Mouse (Mus musculus) midbrain, embryonic 11.5 days (tissue): ENCODE results near the gene Zfp991. TPM values are rescaled to one million over a fixed set of nuclear protein-coding genes. Genes with fewer than 3 reads are reported as not detected.
"Not testable (repeated sequence)": the region's sequence is repeated elsewhere in the genome, so short reads cannot be mapped to it uniquely, and the experiment has no call there.

Experiments
- ATAC-seq: fragments of 200-750 bp; cut with Nextera tagmentation; 2 replicates; pipeline ENCODE4 v1.8.0; 2017; ENCODE audit warnings: moderate TSS enrichment, moderate library complexity; ENCODE audit not compliant: low FRiP score
- DNase-seq: peaks from one replicate; pipeline ENCODE4 v3.0.0; 2015; ENCODE audit warnings: low spot score; ENCODE audit errors: missing footprints
- H3K27ac ChIP-seq: fragments of 300-500 bp; sonication (generic); 2 replicates; pipeline ENCODE4 v1.5.1; 2014; ENCODE audit warnings: low read depth, low read length
- H3K27me3 ChIP-seq: fragments of 300-500 bp; sonication (generic); 2 replicates; pipeline ENCODE4 v1.6.1; 2014; ENCODE audit warnings: mild to moderate bottlenecking, low read length, moderate library complexity, mixed read lengths; ENCODE audit not compliant: control insufficient read depth, insufficient read depth
- H3K36me3 ChIP-seq: fragments of 300-500 bp; sonication (generic); 2 replicates; pipeline ENCODE4 v1.6.1; 2014; ENCODE audit warnings: mild to moderate bottlenecking, low read length, moderate library complexity, mixed read lengths; ENCODE audit not compliant: control insufficient read depth, insufficient read depth
- H3K4me1 ChIP-seq: fragments of 300-500 bp; sonication (generic); 2 replicates; pipeline ENCODE4 v1.6.1; 2014; ENCODE audit warnings: low read length; ENCODE audit not compliant: control insufficient read depth, insufficient read depth
- H3K4me2 ChIP-seq: fragments of 300-500 bp; sonication (generic); 2 replicates; pipeline ENCODE4 v1.6.1; 2014; ENCODE audit warnings: mild to moderate bottlenecking, moderate library complexity
- H3K4me3 ChIP-seq: fragments of 300-500 bp; sonication (generic); 2 replicates; pipeline ENCODE4 v1.5.1; 2014; ENCODE audit warnings: low read depth, low read length
- H3K9ac ChIP-seq: fragments of 300-500 bp; sonication (generic); 2 replicates; pipeline ENCODE4 v1.6.1; 2014; ENCODE audit warnings: low read length
- H3K9me3 ChIP-seq: fragments of 300-500 bp; sonication (generic); 2 replicates; pipeline ENCODE4 v1.6.1; 2016; ENCODE audit warnings: low read length; ENCODE audit not compliant: control insufficient read depth
- WGBS: fragments of 180-500 bp; shearing (Covaris S2); extraction: QIAGEN DNeasy Blood & Tissue Kit; methylation state at CpG from one replicate; pipeline ENCODE4 v1.1.7; 2014; 5-methylcytosine and 5-hydroxymethylcytosine counted together
- polyA plus RNA-seq: library from polyadenylated mRNA; unstranded; fragments of >200 nt; fragmentation: Nextera tagmentation; extraction: Ambion mirVana; gene quantifications from 2 replicates; pipeline ENCODE4 v1.2.1, GENCODE M21; 2014

The Zfp991 gene
- polyA plus RNA-seq, 1 experiment from 2014 or later = 8.7 TPM

GRCm38 (mm10) chr4:147225616-147226015 is 93.8 kb downstream of the Zfp991 start:
- peaks cover 13% of the 10 kb centered on the region for H3K9me3 ChIP-seq
- WGBS = 92% methylated on average over 7 of the region's 15 CpGs
- H3K9ac ChIP-seq, H3K36me3 ChIP-seq, H3K4me1 ChIP-seq, H3K4me2 ChIP-seq, DNase-seq, H3K4me3 ChIP-seq, H3K27me3 ChIP-seq, H3K27ac ChIP-seq, ATAC-seq: not testable (repeated sequence)

DNA sequence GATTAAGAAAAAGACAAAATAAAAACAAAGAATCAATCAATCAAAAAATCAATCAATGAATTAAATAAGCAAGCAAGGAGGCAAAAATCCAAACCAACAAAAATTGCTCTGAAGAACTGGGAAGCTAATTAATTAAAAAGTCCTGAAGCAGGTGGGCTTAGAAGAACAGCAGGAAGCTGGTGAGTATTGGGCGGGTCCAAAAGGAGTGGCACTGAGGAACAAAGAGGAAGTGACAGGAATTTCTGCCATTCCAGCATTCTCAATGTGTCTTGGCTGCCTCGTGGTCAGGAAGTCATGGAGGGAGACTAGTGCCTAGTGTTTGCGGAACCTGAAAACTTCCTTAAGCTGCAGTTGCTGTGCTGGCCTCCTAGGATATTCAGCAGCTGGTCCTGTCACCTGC is 98.2 kb downstream of the Zfp991 start:
- H3K9ac ChIP-seq, ATAC-seq, H3K27ac ChIP-seq, H3K36me3 ChIP-seq, H3K4me2 ChIP-seq, H3K27me3 ChIP-seq, H3K4me1 ChIP-seq, DNase-seq, H3K4me3 ChIP-seq: not testable (repeated sequence)
- peaks cover 14% of the 10 kb centered on the region for H3K9me3 ChIP-seq
- 74% methylated on average over 1 of the region's 3 CpGs for WGBS

Other genes with a start within 250 kb of the Zfp991 start
- gene Gm21411, start 222.4 kb upstream of the Zfp991 start, polyA plus RNA-seq = not detected in 2 replicates
- not detected in 2 replicates for gene Zfp989, start 160.1 kb upstream of the Zfp991 start, polyA plus RNA-seq
- not detected in 2 replicates for gene Rex2, start 110.2 kb upstream of the Zfp991 start, polyA plus RNA-seq
- 0.10 TPM in 1 of 2 replicates, not detected in the other for gene Zfp988, start 173.6 kb downstream of the Zfp991 start, polyA plus RNA-seq
- 0.23 and 0.29 TPM in 2 replicates for gene Zfp978, start 229.3 kb downstream of the Zfp991 start, polyA plus RNA-seq